Mouse (Mus musculus): Measurements from ENCODE around the gene Becn1.

The Becn1 gene

DNA sequence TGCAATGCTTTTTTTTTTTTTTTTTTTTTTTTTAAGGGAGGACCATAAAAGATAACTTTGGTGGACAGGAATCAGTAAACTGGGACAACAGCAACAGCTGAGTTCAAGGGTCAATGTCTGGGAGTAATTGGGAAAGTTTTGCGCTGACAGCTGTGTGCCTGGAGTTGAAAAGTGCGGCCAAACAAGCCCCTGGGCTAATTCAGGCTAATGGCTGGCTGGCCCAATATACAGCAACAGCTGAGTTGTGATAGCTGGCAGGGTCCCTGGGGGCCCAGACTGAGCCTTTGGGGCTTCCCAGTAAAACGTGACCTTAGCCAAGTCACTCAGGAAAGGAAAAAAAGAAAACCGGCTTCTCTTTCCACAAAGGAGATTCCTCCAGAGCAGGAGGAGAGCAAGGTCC lies 57.0 kb downstream of the Becn1 start:
- peak; percentile 57 for DNase-seq (ENCODE audit: extremely low spot score)

DNA sequence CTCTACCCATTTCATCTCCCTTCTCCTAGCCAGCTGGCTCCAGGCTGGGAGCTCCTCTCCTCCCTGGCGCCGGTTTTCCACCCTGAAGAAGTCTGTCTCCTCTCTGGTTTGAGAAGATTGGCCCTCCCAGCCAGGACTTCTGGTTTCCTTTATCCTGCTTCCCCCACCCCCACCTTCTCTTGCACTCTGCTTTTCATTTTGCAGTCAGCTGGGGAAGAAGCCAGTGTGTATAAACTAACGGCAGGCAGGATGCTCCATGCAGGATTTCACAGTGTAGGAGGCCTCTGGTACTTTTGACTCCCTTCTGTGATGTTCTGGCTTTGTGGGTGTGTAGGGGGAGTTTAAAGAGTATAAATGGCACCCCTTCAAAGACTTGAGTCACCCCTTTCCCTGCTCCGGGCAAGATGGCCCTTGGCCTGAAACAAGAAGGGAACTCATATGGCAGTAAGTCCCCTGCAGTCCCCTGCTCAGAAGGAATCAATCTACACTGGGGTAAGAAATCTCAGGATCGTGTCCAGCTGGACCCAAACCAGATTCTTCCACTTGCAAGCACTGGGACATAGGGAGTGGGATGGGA lies 63.9 kb downstream of the Becn1 start:
- DNase-seq (ENCODE audit: extremely low spot score) = no peak

DNA sequence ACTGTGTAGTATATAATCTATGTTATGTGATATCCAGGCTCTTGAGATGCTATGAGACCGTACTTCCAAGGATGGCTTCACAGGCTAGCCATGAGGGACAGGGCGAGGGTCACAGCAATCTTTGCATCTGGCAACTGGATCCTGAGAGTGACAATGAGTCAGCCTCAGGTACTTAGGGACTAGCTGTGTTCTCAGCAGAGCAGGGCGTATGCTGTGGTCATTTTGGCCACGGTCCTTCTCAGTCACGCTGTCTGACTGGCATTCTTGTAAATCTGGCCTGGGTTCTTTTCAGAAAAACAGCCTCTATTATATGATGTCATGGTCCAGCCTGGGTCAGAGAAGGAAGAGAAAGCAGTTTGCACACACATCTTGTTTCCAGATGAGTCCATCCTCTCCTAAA lies 65.3 kb downstream of the Becn1 start:
- DNase-seq (ENCODE audit: extremely low spot score) = no peak
